Mouse (Mus musculus): ENCODE measurements at regions not wholly inside any gene's neighbourhood (a gene's known extent, or its start where the extent isn't known, plus 50 kb on each side); places are given as distances from the start of the nearest gene placed in this dataset.

DNA sequence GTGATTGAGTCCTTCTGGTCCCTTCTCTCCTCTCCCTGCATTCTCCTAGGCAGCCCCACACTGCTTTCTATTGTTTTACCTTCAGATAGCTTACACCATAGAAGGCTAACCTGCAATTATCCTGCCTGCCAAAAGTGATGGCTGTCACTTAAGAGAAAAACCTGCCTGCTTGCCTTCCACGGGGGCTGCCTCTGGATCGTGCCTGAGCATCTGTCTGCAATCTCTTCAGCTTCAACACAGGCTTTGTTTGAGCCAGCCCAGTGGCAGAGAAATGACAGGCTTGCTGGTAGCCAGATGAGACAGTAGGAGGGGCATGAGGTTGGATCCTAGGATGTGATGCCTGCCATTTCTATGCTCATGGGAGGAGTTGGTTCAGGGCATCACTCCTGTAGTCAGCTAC, 345.2 kb upstream of the Tshz3 start:
- 26% methylated on average over 2 of the region's 2 CpGs for WGBS
- Histone ChIP-seq H3K27me3 (no peaks in the 10 kb centered on the region), H3K9me3 (no peaks in the 10 kb centered on the region), H3K27ac (peak overlapping the region; percentile 55; the same call in 1 of the 2 replicates), H3K9ac (no peak overlapping the region), H3K4me2 (no peak overlapping the region), H3K4me1 (replicated peaks) (peaks cover 5% of the 10 kb centered on the region; the same call in 1 of the 2 replicates), H3K36me3 (no peaks in the 10 kb centered on the region), H3K4me3 (no peak overlapping the region)
- no peak for ATAC-seq (ENCODE audit: low FRiP score)

DNA sequence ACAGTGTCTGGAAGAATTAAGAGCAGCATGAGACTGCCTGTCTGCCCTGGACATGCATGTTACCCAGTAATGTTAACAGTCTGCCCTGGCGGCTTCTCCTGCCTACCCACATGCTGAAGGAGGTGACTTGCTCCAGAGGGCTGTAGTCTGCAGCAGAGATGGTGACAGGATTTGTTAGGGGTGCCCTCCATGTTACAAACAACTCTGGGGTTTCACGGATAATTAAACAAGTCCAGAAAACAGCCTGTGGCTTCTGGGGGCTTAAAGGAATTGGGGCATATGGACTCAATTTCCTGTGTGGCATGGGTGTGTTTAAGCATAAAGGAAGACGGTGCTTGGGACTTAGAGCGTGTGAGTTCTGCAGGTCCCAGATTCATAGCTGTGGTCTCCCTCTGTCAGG, 347.3 kb upstream of the Tshz3 start:
- H3K9me3 ChIP-seq, result no peaks in the 10 kb centered on the region
- H3K36me3 ChIP-seq, result no peaks in the 10 kb centered on the region
- no peak for ATAC-seq (ENCODE audit: low FRiP score)
- no peak overlapping the region for H3K27ac ChIP-seq
- no peak overlapping the region for H3K4me3 ChIP-seq
- WGBS, result 76% methylated on average over 4 of the region's 4 CpGs
- H3K9ac ChIP-seq, result no peak overlapping the region
- peaks cover 5% of the 10 kb centered on the region; the same call in 1 of the 2 replicates for H3K4me1 ChIP-seq (replicated peaks)
- no peaks in the 10 kb centered on the region for H3K27me3 ChIP-seq
- H3K4me2 ChIP-seq, result no peak overlapping the region

DNA sequence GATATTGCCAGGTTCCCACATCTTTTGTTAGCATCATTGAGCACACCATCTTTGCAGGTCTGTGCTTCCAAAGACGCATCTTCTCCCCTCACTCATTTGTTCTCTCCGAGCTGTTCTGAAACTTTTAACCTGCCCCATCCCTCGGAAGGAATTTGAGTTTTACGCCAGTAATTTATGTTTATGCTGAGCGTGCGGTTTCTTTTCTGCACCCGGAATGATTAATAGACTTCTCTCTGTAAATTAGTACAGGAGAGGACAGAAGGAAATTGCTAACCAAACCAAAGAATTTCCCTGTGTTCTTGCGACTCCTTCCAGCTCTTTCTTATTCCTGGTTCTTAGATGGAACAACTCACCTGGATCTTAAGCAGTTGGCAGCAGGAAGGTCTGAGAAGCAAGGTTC, 349.7 kb upstream of the Tshz3 start:
- Histone ChIP-seq H3K36me3 (no peaks in the 10 kb centered on the region), H3K27me3 (no peaks in the 10 kb centered on the region), H3K4me2 (no peak overlapping the region), H3K9me3 (no peaks in the 10 kb centered on the region), H3K27ac (no peak overlapping the region), H3K9ac (no peak overlapping the region), H3K4me3 (no peak overlapping the region), H3K4me1 (replicated peaks) (peaks cover 5% of the 10 kb centered on the region; the same call in 1 of the 2 replicates)
- ATAC-seq (ENCODE audit: low FRiP score), result no peak
- 78% methylated on average over 8 of the region's 8 CpGs for WGBS

DNA sequence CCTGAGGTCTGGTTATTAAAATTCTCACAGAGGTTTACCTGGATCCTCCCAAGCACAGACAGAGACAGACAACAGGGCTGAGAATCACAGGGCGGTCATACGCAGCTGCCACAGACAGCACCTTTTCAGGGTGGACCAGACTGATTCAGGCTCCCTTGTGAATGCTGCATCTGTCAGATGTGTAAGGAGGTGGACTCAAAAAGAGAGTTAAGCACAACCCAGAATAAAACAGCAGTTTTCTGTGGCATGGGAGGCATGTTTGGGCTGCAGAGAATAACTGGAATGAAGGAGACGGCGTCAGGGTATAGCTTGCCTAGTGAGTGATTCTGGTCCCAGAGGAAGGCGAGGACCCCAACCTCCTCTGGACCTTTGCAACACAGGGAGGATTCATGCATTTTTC, 363.1 kb upstream of the Tshz3 start:
- Histone ChIP-seq H3K27me3 (no peaks in the 10 kb centered on the region), H3K4me3 (no peak overlapping the region), H3K27ac (no peak overlapping the region), H3K36me3 (no peaks in the 10 kb centered on the region), H3K9me3 (no peaks in the 10 kb centered on the region), H3K4me1 (replicated peaks) (peaks cover 21% of the 10 kb centered on the region), H3K4me2 (no peak overlapping the region), H3K9ac (no peak overlapping the region)
- 87% methylated on average over 5 of the region's 5 CpGs for WGBS
- ATAC-seq (ENCODE audit: low FRiP score), result no peak

DNA sequence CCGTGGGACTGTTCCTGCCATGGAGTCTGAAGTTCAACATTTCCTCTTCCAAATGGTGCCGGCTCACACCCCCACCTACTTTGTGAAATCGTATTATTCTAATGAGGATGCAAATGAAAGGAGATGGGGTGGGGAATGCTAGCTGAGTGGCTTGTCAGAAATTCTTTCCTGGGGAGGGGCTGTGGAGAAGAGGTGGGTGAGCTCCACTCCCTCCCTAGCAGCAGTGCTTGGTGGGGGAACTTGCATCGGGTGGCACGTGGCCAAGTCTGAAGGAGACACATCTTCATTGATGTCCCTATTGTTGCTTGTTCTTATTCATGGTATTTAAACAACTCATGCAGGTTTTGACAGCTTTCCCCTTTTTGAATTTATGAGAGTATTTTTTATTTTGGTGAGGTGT, 363.8 kb upstream of the Tshz3 start:
- Histone ChIP-seq H3K9ac (no peak overlapping the region), H3K36me3 (no peaks in the 10 kb centered on the region), H3K4me1 (replicated peaks) (peaks cover 21% of the 10 kb centered on the region), H3K9me3 (no peaks in the 10 kb centered on the region), H3K4me3 (no peak overlapping the region), H3K27ac (no peak overlapping the region), H3K27me3 (no peaks in the 10 kb centered on the region), H3K4me2 (no peak overlapping the region)
- no peak for ATAC-seq (ENCODE audit: low FRiP score)
- WGBS, result 56% methylated on average over 5 of the region's 5 CpGs

DNA sequence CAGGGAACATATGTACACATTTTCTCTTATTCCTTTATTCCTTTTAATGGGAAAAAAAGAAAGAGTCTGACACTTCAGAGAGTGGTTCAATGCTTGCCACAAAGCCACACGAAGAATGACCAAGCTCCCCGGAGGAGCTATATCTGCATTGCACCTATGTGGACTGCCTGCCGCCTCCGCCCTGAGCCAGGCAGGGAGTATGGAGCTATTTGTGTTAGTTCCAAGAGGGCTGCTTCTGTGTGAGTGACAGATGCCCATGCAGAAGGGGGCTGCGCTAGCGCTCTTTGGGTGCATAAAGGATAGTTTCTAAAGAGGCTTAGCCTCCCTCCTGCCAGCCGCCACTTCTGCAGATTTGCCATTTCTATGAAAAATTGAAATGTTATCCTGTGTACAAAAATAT, 365.3 kb upstream of the Tshz3 start:
- Histone ChIP-seq H3K9ac (no peak overlapping the region), H3K4me2 (no peak overlapping the region), H3K4me1 (replicated peaks) (peaks cover 21% of the 10 kb centered on the region), H3K27me3 (no peaks in the 10 kb centered on the region), H3K27ac (no peak overlapping the region), H3K4me3 (no peak overlapping the region), H3K9me3 (no peaks in the 10 kb centered on the region), H3K36me3 (no peaks in the 10 kb centered on the region)
- ATAC-seq (ENCODE audit: low FRiP score), result no peak
- 74% methylated on average over 7 of the region's 7 CpGs for WGBS

DNA sequence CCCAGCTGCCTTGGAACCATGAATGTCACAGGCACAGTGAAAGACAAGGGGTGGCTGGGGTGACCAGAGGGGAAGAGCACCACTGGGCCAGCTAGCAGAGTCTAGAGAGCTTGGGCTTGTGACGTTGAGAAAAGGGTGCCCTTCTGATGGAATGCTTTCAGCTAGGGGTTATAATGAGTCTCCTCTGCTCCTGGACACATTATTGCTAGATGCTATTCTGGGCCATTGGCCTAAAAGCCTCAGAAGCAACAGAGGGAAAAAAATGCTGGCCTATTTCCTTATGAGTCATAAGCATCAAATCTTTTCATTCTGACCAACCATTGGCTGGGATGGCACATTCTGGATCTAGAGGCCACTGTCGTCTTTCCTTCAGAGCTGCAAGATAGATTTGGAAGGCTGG, 369.8 kb upstream of the Tshz3 start:
- no peak for ATAC-seq (ENCODE audit: low FRiP score)
- Histone ChIP-seq H3K4me1 (replicated peaks) (peaks cover 17% of the 10 kb centered on the region), H3K9me3 (no peaks in the 10 kb centered on the region)

DNA sequence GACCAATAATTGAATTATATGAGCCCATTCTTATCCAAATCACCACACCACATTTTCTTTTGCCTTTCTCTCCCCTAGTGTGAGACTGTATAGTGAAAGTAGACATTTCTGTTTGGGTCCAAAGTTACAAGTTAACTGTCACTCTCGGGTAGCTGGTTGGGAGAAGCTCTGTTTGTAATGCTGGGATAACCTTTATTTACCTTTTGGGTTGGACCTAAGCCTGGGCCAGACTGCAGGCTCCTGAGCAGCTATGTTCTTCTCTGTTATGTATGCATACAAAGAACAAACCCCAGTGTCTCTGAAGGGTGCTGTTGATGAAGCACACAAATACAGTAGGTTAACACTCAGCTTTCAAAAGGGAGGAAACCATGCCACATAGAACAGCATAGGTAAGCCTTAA, 373.9 kb upstream of the Tshz3 start:
- Histone ChIP-seq H3K4me1 (replicated peaks) (no peaks in the 10 kb centered on the region), H3K4me3 (no peak overlapping the region), H3K9ac (no peak overlapping the region), H3K36me3 (no peaks in the 10 kb centered on the region), H3K4me2 (no peak overlapping the region), H3K27ac (no peak overlapping the region), H3K9me3 (no peaks in the 10 kb centered on the region), H3K27me3 (no peaks in the 10 kb centered on the region)
- no peak for ATAC-seq (ENCODE audit: low FRiP score)
- 86% methylated on average over 1 of the region's 1 CpGs for WGBS

More for the DNA sequence above, 369.8 kb upstream of the Tshz3 start:
- H3K27ac ChIP-seq, result no peak overlapping the region
- H3K9ac ChIP-seq, result no peak overlapping the region
- no peaks in the 10 kb centered on the region for H3K36me3 ChIP-seq
- H3K4me2 ChIP-seq, result no peak overlapping the region
- WGBS, result 93% methylated on average over 2 of the region's 2 CpGs
- no peak overlapping the region for H3K4me3 ChIP-seq
- H3K27me3 ChIP-seq, result no peaks in the 10 kb centered on the region

DNA sequence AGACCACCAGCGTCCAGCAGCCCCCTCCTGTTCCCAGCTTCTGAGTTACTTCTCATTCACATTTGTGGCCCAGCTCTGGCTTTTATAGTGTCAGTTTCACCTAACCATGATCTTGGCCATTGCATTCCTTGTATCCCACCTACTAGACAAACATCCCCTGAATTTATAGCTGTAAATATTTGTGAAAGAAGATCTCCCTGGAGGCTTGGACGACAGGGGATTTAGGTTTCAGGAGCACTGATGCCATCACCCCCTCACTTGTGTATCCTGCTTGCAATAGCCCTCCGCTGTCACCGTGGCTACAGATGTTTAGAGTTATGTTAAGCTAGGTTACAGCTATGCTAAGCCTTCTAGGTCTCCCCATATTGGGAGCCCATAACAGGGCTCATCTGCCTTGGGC, 375.7 kb upstream of the Tshz3 start:
- Histone ChIP-seq H3K4me3 (no peak overlapping the region), H3K27me3 (no peaks in the 10 kb centered on the region), H3K9ac (no peak overlapping the region), H3K36me3 (no peaks in the 10 kb centered on the region), H3K4me2 (no peak overlapping the region), H3K9me3 (no peaks in the 10 kb centered on the region), H3K4me1 (replicated peaks) (peaks cover 3% of the 10 kb centered on the region; the same call in 1 of the 2 replicates), H3K27ac (no peak overlapping the region)
- 86% methylated on average over 4 of the region's 4 CpGs for WGBS
- no peak for ATAC-seq (ENCODE audit: low FRiP score)

DNA sequence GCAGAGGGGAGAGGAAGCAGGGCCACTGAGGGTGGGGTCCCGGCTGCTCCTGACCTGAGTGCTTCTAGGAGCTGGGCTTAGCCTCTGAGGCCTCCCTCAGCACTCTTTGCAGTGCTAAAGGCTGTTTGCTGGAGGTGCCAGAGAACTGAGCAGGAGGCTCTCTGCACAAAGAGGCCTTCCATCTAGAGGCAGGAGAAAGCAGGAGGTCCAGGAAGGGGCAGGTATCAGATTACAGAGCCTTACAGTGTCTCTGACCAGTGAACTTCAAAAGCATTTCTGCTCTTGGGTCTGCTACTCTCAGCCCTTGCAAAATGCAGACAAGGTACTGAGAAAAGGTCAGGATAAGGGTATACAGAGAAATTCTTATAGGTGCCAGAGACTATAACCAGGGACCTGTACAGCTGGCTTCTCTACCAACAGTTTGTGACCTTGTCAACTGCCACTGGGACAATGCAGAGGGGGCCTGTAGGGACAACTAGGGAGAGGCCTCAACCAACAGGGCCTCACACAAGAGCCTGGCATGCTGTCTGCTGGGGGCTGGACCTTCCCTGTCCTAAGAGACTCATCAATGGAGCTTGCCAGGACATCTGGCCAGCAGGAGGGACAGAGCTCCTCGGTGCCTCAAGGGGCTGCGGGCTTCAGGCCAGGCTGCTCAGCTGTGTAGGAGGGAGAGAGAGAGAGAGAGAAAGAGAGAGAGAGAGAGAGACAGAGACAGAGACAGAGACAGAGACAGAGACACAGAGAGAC, 380.3 kb upstream of the Tshz3 start:
- no peak overlapping the region for H3K4me2 ChIP-seq
- peaks cover 3% of the 10 kb centered on the region; the same call in 1 of the 2 replicates for H3K4me1 ChIP-seq (replicated peaks)
- no peak overlapping the region for H3K9ac ChIP-seq
- H3K27ac ChIP-seq, result no peak overlapping the region
- H3K36me3 ChIP-seq, result no peaks in the 10 kb centered on the region
- no peak for ATAC-seq (ENCODE audit: low FRiP score)
- WGBS, result 49% methylated on average over 3 of the region's 3 CpGs
- no peaks in the 10 kb centered on the region for H3K9me3 ChIP-seq
- no peak overlapping the region for H3K4me3 ChIP-seq
- no peaks in the 10 kb centered on the region for H3K27me3 ChIP-seq

DNA sequence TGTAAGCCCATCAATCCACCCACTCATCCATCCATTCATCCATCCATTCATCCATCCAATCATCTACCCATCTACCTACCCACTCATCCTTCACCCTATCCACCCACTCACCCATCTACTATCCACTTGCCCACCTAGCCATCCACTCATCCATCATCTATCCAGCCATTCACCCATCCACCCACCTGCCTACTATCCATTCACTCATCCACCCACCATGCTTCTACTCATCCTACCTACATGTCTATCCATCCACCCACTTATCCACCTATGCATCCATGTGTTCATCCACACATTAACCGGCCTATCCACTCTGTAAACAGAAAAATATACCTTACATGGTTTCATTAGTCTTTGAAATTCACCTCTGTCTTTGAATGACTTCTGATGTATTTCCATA, 384.2 kb upstream of the Tshz3 start:
- Histone ChIP-seq H3K9ac (no peak overlapping the region), H3K4me2 (no peak overlapping the region), H3K4me3 (no peak overlapping the region), H3K27me3 (no peaks in the 10 kb centered on the region), H3K36me3 (no peaks in the 10 kb centered on the region), H3K27ac (no peak overlapping the region), H3K4me1 (replicated peaks) (peaks cover 3% of the 10 kb centered on the region; the same call in 1 of the 2 replicates), H3K9me3 (no peaks in the 10 kb centered on the region)
- ATAC-seq (ENCODE audit: low FRiP score), result no peak
- WGBS, result 90% methylated on average over 1 of the region's 1 CpGs

DNA sequence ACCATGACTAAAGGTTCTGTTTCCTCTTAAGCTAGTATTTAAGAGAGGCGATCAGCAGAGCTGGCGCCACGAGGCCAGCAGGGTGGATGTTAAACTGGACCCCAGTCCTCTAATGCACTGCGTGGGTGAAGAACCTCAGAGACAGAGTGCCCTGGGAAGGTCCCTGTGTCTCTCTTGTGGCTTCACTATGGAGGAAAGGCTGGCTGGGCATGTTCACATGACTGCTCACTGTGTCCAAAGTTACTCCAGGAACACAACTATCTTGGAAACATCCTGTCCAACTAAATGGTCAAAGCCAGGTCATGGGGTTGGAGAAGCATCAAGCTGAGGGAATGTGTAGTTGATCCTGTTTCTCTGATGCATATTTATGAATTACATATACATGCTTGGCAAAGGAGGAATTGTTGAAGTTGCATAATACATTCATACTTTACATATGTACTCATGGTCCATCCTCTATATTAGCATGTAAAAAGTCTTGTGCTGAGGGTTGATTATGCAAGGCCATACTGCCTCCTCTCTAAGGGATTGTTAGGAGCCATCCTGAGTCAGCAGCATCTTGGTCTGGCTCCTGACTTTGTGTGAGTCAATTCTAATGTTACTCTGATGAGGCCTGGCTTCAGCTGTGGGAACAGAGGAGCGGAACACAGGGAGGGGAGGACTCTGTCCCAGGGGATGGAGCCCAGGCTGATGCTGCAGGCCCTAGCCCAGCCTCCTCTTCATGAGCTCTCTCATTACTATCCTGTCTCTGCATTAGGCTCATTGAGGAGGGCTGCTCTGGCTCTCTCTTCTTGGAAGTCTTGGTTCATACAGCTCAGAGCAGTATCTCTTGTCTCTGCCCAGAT, 387.9 kb upstream of the Tshz3 start:
- Histone ChIP-seq H3K27me3 (no peaks in the 10 kb centered on the region), H3K4me2 (no peak overlapping the region), H3K4me1 (replicated peaks) (no peaks in the 10 kb centered on the region), H3K9me3 (no peaks in the 10 kb centered on the region), H3K36me3 (no peaks in the 10 kb centered on the region), H3K9ac (no peak overlapping the region), H3K27ac (no peak overlapping the region), H3K4me3 (no peak overlapping the region)
- WGBS, result 83% methylated on average over 5 of the region's 5 CpGs
- no peak for ATAC-seq (ENCODE audit: low FRiP score)

DNA sequence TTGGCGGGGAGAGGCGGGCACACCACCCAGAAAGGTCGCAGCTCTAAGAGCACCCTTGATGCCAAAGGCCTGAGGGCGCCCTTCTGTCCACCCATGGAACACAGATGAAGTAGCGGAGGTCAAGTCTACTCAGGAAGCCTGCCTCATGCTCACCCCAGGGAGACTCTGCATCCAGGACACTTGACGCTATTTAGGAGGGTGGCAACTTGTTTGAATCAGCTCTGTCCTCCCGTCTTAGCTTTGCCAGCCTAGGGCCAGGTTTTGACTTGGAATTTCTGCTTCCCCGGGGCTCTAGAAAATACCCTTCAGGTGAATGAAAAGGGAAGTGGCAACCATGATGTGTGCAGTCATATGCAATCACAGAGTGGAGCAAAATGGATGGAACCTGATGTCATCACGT, 389.2 kb upstream of the Tshz3 start:
- no peak overlapping the region for H3K4me3 ChIP-seq
- no peak overlapping the region for H3K4me2 ChIP-seq
- no peak for ATAC-seq (ENCODE audit: low FRiP score)
- H3K9me3 ChIP-seq, result no peaks in the 10 kb centered on the region
- no peaks in the 10 kb centered on the region for H3K27me3 ChIP-seq
- H3K9ac ChIP-seq, result no peak overlapping the region
- no peaks in the 10 kb centered on the region for H3K4me1 ChIP-seq (replicated peaks)
- no peaks in the 10 kb centered on the region for H3K36me3 ChIP-seq
- 89% methylated on average over 9 of the region's 9 CpGs for WGBS
- no peak overlapping the region for H3K27ac ChIP-seq

All from hindbrain, embryonic 13.5 days (tissue).